Mouse (Mus musculus) layer of hippocampus, postnatal 10 days (tissue): ENCODE data around the gene Srebf2. TPM values are rescaled to one million over a fixed set of nuclear protein-coding genes. Genes with fewer than 3 reads are reported as not detected.

ENCODE experiments used
- microRNA-seq, 2 experiments: library from miRNA; unstranded; fragments of <30 nt; microRNA quantifications; one replicate each; pipeline ENCODE4 v1.2.0; 2021
- total RNA-seq, 2 experiments: library from RNA; stranded (reverse); gene quantifications; 2 replicates each; pipeline ENCODE4 v1.2.3; 2021

The Srebf2 gene
- total RNA-seq, 2 experiments from 2014 or later, result 191 to 198 TPM

Small RNA genes lying within 50 kb of the gene (microRNA-seq; reads per million reads assigned to microRNA genes)
- 28.4 to 29.5 reads per million in 2 experiments for gene Mir33

Other genes with a start within 250 kb of the Srebf2 start
- 10 to 100 TPM; 50.9 to 52.8 TPM for gene Polr3h, start 220.9 kb upstream of the Srebf2 start, total RNA-seq
- gene Csdc2, start 210.4 kb upstream of the Srebf2 start, total RNA-seq, result 100 to 1,000 TPM; 170 to 185 TPM
- 100 to 1,000 TPM; 176 to 189 TPM for gene Pmm1, start 186.3 kb upstream of the Srebf2 start, total RNA-seq
- not detected for gene 1700029P11Rik, start 166.6 kb upstream of the Srebf2 start, total RNA-seq
- 10 to 100 TPM; 25.5 to 36.2 TPM for gene Xrcc6, start 159.3 kb upstream of the Srebf2 start, total RNA-seq
- 10 to 100 TPM; 86.3 to 99.3 TPM for gene Desi1, start 113.3 kb upstream of the Srebf2 start, total RNA-seq
- gene Snu13, start 99.6 kb upstream of the Srebf2 start, total RNA-seq, result 100 to 1,000 TPM in 1 of 2 experiments, 10 to 100 TPM in 1; 97.5 to 108 TPM
- gene 4930407I10Rik, start 88.0 kb upstream of the Srebf2 start, total RNA-seq, result not detected
- gene Mei1, start 77.2 kb upstream of the Srebf2 start, total RNA-seq, result under 1 TPM; 0.18 to 0.27 TPM
- gene Ccdc134, start 19.3 kb upstream of the Srebf2 start, total RNA-seq, result 10 to 100 TPM; 10.7 to 13.5 TPM
- gene Shisa8, start 65.6 kb downstream of the Srebf2 start, total RNA-seq, result 1 to 10 TPM; 2.0 to 3.1 TPM
- gene Tnfrsf13c, start 77.2 kb downstream of the Srebf2 start, total RNA-seq, result 1 to 10 TPM in 1 of 2 experiments, under 1 TPM in 1; 0.69 to 1.0 TPM
- gene Cenpm, start 97.6 kb downstream of the Srebf2 start, total RNA-seq, result 1 to 10 TPM; 6.5 to 9.0 TPM
- 10 to 100 TPM; 79.9 to 88.8 TPM for gene 1500009C09Rik, start 105.2 kb downstream of the Srebf2 start, total RNA-seq
- 100 to 1,000 TPM; 617 to 640 TPM for gene Sept3, start 127.7 kb downstream of the Srebf2 start, total RNA-seq
- under 1 TPM in 1 of 2 experiments, not detected in 1; 0.25 TPM for gene Wbp2nl, start 151.8 kb downstream of the Srebf2 start, total RNA-seq
- 10 to 100 TPM; 36.9 to 43.3 TPM for gene Naga, start 191.7 kb downstream of the Srebf2 start, total RNA-seq
- 1 to 10 TPM in 1 of 2 experiments, under 1 TPM in 1; 0.80 to 1.1 TPM for gene Pheta2, start 191.8 kb downstream of the Srebf2 start, total RNA-seq
- 100 to 1,000 TPM; 158 to 179 TPM for gene Smdt1, start 191.8 kb downstream of the Srebf2 start, total RNA-seq
- 100 to 1,000 TPM; 201 to 212 TPM for gene Ndufa6, start 207.1 kb downstream of the Srebf2 start, total RNA-seq
- 10 to 100 TPM; 18.8 to 19.5 TPM for gene Cyp2d22, start 233.1 kb downstream of the Srebf2 start, total RNA-seq
- not detected for gene Cyp2d11, start 246.8 kb downstream of the Srebf2 start, total RNA-seq